Mouse (Mus musculus): ENCODE results near the gene Zfp324.
"Not testable (repeated sequence)": the region's sequence is repeated elsewhere in the genome, so short reads cannot be mapped to it uniquely, and the experiment has no call there.

The Zfp324 gene

GRCm38 (mm10) chr7:12965678-12966091 is at the start of gene Zfp324:
TSS of gene Zfp324 (plus strand) at chr7:12965838.
- DNase-seq (ENCODE audit: low spot score), result peak; percentile 78

- DNase-seq (ENCODE audit: low spot score), result not testable (repeated sequence)
Observed at GRCm38 (mm10) chr7:12920495-12920894, 45.1 kb upstream of the Zfp324 start.

GRCm38 (mm10) chr7:12921318-12921704 is 44.3 kb upstream of the Zfp324 start:
- no peak for DNase-seq (ENCODE audit: low spot score)

GRCm38 (mm10) chr7:12921705-12922465 is 43.8 kb upstream of the Zfp324 start, which contains the start of gene Rps5:
TSS of gene Rps5 (plus strand) at chr7:12922290.
- peak; percentile 95 for DNase-seq (ENCODE audit: low spot score)

- DNase-seq (ENCODE audit: low spot score), result no peak
Observed at GRCm38 (mm10) chr7:12922729-12923128, 42.9 kb upstream of the Zfp324 start.

- no peak for DNase-seq (ENCODE audit: low spot score)
Observed at GRCm38 (mm10) chr7:12926316-12926715, 39.3 kb upstream of the Zfp324 start.

- peak; percentile 81 for DNase-seq (ENCODE audit: low spot score)
Observed at GRCm38 (mm10) chr7:12927191-12927680, 38.4 kb upstream of the Zfp324 start, which contains the start of gene Rnf225. TSS of gene Rnf225 (plus strand) at chr7:12927416.

GRCm38 (mm10) chr7:12927693-12928589 is 37.7 kb upstream of the Zfp324 start:
- peak; percentile 38 for DNase-seq (ENCODE audit: low spot score)

GRCm38 (mm10) chr7:12933615-12934140 is 32.0 kb upstream of the Zfp324 start:
- no peak for DNase-seq (ENCODE audit: low spot score)

GRCm38 (mm10) chr7:12934808-12935207 is 30.8 kb upstream of the Zfp324 start:
- no peak for DNase-seq (ENCODE audit: low spot score)

GRCm38 (mm10) chr7:12937254-12937803 is 28.3 kb upstream of the Zfp324 start:
- DNase-seq (ENCODE audit: low spot score), result not testable (repeated sequence)

- no peak for DNase-seq (ENCODE audit: low spot score)
Observed at GRCm38 (mm10) chr7:12940599-12940998, 25.0 kb upstream of the Zfp324 start.

GRCm38 (mm10) chr7:12943488-12943887 is 22.1 kb upstream of the Zfp324 start:
- no peak for DNase-seq (ENCODE audit: low spot score)

- DNase-seq (ENCODE audit: low spot score), result peak; percentile 80
Observed at GRCm38 (mm10) chr7:12949032-12949871, 16.4 kb upstream of the Zfp324 start.

- DNase-seq (ENCODE audit: low spot score), result no peak
Observed at GRCm38 (mm10) chr7:12949872-12950229, 15.8 kb upstream of the Zfp324 start.

GRCm38 (mm10) chr7:12954896-12955295 is 10.7 kb upstream of the Zfp324 start:
- no peak for DNase-seq (ENCODE audit: low spot score)

- no peak for DNase-seq (ENCODE audit: low spot score)
Observed at GRCm38 (mm10) chr7:12957511-12957910, 8.1 kb upstream of the Zfp324 start.

- no peak for DNase-seq (ENCODE audit: low spot score)
Observed at GRCm38 (mm10) chr7:12958948-12959347, 6.7 kb upstream of the Zfp324 start.

GRCm38 (mm10) chr7:12959718-12960117 is 5.9 kb upstream of the Zfp324 start:
- no peak for DNase-seq (ENCODE audit: low spot score)

- peak; percentile 20 for DNase-seq (ENCODE audit: low spot score)
Observed at GRCm38 (mm10) chr7:12961511-12962141, 4.0 kb upstream of the Zfp324 start.

All from urinary bladder, postnatal 25 days (tissue).